Comparison of ENCODE assay signal across 17 mouse cellular contexts in the genomic region with DNA sequence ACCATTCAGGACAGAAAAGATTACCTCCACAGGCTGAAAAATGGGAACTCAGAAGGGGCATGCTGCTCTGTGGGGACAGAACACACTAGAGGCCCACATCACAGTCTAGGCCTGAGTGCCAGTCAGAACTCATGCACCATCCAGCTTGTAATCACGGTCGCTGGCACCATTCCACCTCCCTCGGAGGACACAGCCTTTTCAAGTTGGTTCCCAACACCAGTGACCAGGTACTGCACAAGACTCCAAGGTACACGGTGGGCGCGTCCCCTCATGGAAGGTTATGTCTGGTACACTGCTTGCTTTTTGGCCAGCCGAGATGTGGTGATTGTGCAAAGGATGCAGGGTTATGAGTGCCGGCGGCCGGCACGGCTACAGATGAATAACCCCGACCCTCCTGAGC. TPM values are rescaled to one million over a fixed set of nuclear protein-coding genes. Genes with fewer than 3 reads are reported as not detected.
DNase-seq lines count a peak whose midpoint lies in the region; ATAC-seq lines count a peak whose summit lies in the region.
"Had no signal": no experiment of that assay in that cellular context is flagged by ENCODE, and none has a peak within 500 bp of the region (broad histone marks: within the 10 kb centered on the region; RNA-seq: fewer than 3 reads in every experiment).

No protein-coding gene starts in this region.

- no peak overlapping the region for H3K4me2 ChIP-seq in kidney, embryonic 16.5 days (replicated peaks; ENCODE audit: low read depth, low read length)
- H3K4me2 ChIP-seq in limb, embryonic 11.5 days (ENCODE audit: low read depth, severe bottlenecking) = no peak overlapping the region
- H3K4me2 ChIP-seq: heart, embryonic 15.5 days had no signal

- no peaks in the 10 kb centered on the region for H3K36me3 ChIP-seq in kidney, embryonic 16.5 days (ENCODE audit: insufficient read depth, low read length)
- H3K36me3 ChIP-seq in limb, embryonic 11.5 days (ENCODE audit: control insufficient read depth, insufficient read depth, low read length) = no peaks in the 10 kb centered on the region
- H3K36me3 ChIP-seq: heart, embryonic 15.5 days had no signal

- WGBS in kidney, embryonic 16.5 days = 52% methylated on average over 12 of the region's 12 CpGs
- 84% methylated on average over 12 of the region's 12 CpGs for WGBS in limb, embryonic 11.5 days

- H3K27ac ChIP-seq in kidney, embryonic 16.5 days (ENCODE audit: low read length) = peak overlapping the region; percentile 36; the same call in 1 of the 2 replicates
- H3K27ac ChIP-seq in limb, embryonic 11.5 days (replicated peaks; ENCODE audit: low read depth, low read length) = peak overlapping the region; percentile 22; the same call in 1 of the 2 replicates
- H3K27ac ChIP-seq: heart, adult 2 months; heart, embryonic 15.5 days had no signal

- H3K27me3 ChIP-seq in kidney, embryonic 16.5 days (ENCODE audit: insufficient read depth, low read length) = no peaks in the 10 kb centered on the region
- no peaks in the 10 kb centered on the region for H3K27me3 ChIP-seq in limb, embryonic 11.5 days (ENCODE audit: control insufficient read depth, insufficient read depth, low read length)
- H3K27me3 ChIP-seq: heart, embryonic 15.5 days had no signal

- DNase-seq in heart, postnatal 10 days = peak; percentile 51 to 52
- DNase-seq in heart, postnatal 36 days = no peak
- peak; percentile 60 for DNase-seq in left cerebral cortex, postnatal 4 days
- no peak for DNase-seq in left cerebral cortex, adult 18-20 months (ENCODE audit: low spot score in 2 of 2)
- DNase-seq in limb, embryonic 11.5 days (ENCODE audit: low spot score) = no peak
- DNase-seq in thymus, postnatal 25 days = no peak
- DNase-seq: adrenal gland, postnatal 36 days; cerebellum, adult 8-10 months; embryo, embryonic 11 days; heart, adult 2 months; lung, postnatal 10 days; right cerebral cortex, postnatal 25 days had no signal

- no peak overlapping the region for H3K9ac ChIP-seq in kidney, embryonic 16.5 days (replicated peaks; ENCODE audit: low read length)
- no peak overlapping the region for H3K9ac ChIP-seq in limb, embryonic 11.5 days (ENCODE audit: low read length)
- H3K9ac ChIP-seq: heart, embryonic 15.5 days had no signal

- no peak overlapping the region for H3K4me3 ChIP-seq in kidney, embryonic 16.5 days (ENCODE audit: low read length)
- no peak overlapping the region for H3K4me3 ChIP-seq in limb, embryonic 11.5 days (ENCODE audit: low read depth, low read length)
- H3K4me3 ChIP-seq: erythroblast, embryonic 14.5 days; heart, adult 2 months; heart, embryonic 15.5 days had no signal

- H3K4me1 ChIP-seq in kidney, embryonic 16.5 days (ENCODE audit: insufficient read depth, low read length) = peaks cover 52% of the 10 kb centered on the region
- H3K4me1 ChIP-seq in limb, embryonic 11.5 days (ENCODE audit: control insufficient read depth, insufficient read depth, low read length) = peaks cover 58% of the 10 kb centered on the region

- no peaks in the 10 kb centered on the region for H3K9me3 ChIP-seq in kidney, embryonic 16.5 days (ENCODE audit: low read length)
- no peaks in the 10 kb centered on the region for H3K9me3 ChIP-seq in limb, embryonic 11.5 days (ENCODE audit: control insufficient read depth, low read length)
- H3K9me3 ChIP-seq: heart, embryonic 15.5 days had no signal

- intact Hi-C loops in heart, postnatal 10 days (cut with DNase I) = no loop called here
- intact Hi-C loops in heart, postnatal 36 days (cut with DNase I) = no loop called here
- intact Hi-C loops in left cerebral cortex, postnatal 4 days (cut with DNase I) = no loop called here

- ATAC-seq in kidney, embryonic 16.5 days (ENCODE audit: low FRiP score, low TSS enrichment) = no peak
- ATAC-seq in limb, embryonic 11.5 days (ENCODE audit: insufficient number of reproducible peaks, low FRiP score, low TSS enrichment, low read depth) = no peak
- no peak for ATAC-seq in erythroblast, adult 5-6 weeks (replicated peaks; ENCODE audit: low FRiP score, poor library complexity, severe bottlenecking)
- ATAC-seq: midbrain, embryonic 16.5 days had no signal

RNA-seq across cellular contexts. Expression of a gene that starts 25.5 kb away (rescaled TPM):
- 100 to 1,000 TPM; 132 to 179 TPM for total RNA-seq in heart, postnatal 10 days (2021)
- 100 to 1,000 TPM; 107 to 111 TPM for total RNA-seq in heart, postnatal 36 days (2021)
- total RNA-seq in left cerebral cortex, postnatal 4 days (2021) = 100 to 1,000 TPM; 113 to 116 TPM
- total RNA-seq in left cerebral cortex, adult 18-20 months (2021) = 100 to 1,000 TPM; 108 to 115 TPM
- polyA plus RNA-seq in kidney, embryonic 16.5 days (2015; fragmentation: Nextera tagmentation; extraction: Ambion mirVana) = 70.6 and 81.9 TPM in 2 replicates
- 72.8 and 73.3 TPM in 2 replicates for polyA plus RNA-seq in limb, embryonic 11.5 days (2014; fragmentation: Nextera tagmentation; extraction: Ambion mirVana)
- total RNA-seq in erythroblast, adult 5-6 weeks (2015; ENCODE audit: low replicate concordance) = 875 and 932 TPM in 2 replicates
- total RNA-seq in erythroblast, adult 5-6 weeks (2017; ENCODE audit: low replicate concordance) = 975 and 1,016 TPM in 2 replicates

Comparison
In these comparisons a context has a peak if more than half of its experiments do, and no peak if none do; other contexts are left out.
1. DNase-seq: peak in heart, postnatal 10 days (2 of 2) and left cerebral cortex, postnatal 4 days (single experiment); none in heart, postnatal 36 days (0 of 2), left cerebral cortex, adult 18-20 months (0 of 2), limb, embryonic 11.5 days (single experiment) and thymus, postnatal 25 days (single experiment).
2. RNA of a gene that starts 25.5 kb away (total RNA-seq): 875 to 1,016 TPM in erythroblast, adult 5-6 weeks; 132 to 179 TPM in heart, postnatal 10 days, 113 to 116 TPM in left cerebral cortex, postnatal 4 days, 108 to 115 TPM in left cerebral cortex, adult 18-20 months and 107 to 111 TPM in heart, postnatal 36 days; every median in the first group is over 4 times any median in the second.